Mouse (Mus musculus) left cerebral cortex, adult 2 months (tissue): ENCODE measurements around the gene Spop. TPM values are rescaled to one million over a fixed set of nuclear protein-coding genes. Genes with fewer than 3 reads are reported as not detected.
"Not testable (repeated sequence)": the region's sequence is repeated elsewhere in the genome, so short reads cannot be mapped to it uniquely, and the experiment has no call there.

Experiments used
- DNase-seq, 2 experiments: peaks; one replicate each; pipeline ENCODE4 v3.0.0; 2021 to 2022; ENCODE audit warnings: low spot score in 2 of 2, mixed read lengths in 1 of 2; ENCODE audit errors: extremely low spot score in 1 of 2
- H3K27ac ChIP-seq: fragments of 200-600 bp; 2 replicates; pipeline ENCODE4 v1.8.1; 2022
- H3K4me3 ChIP-seq: fragments of 200-600 bp; 2 replicates; pipeline ENCODE4 v1.8.1; 2022
- CTCF ChIP-seq: fragments of 200-600 bp; IDR thresholded peaks from 2 replicates; pipeline ENCODE4 v1.8.1; 2022; ENCODE audit warnings: antibody characterized with exemption, mild to moderate bottlenecking, moderate library complexity
- intact Hi-C: fragments of 180-260 bp; cut with DNase I; formaldehyde crosslinking; loops from one replicate; pipeline ENCODE4 v1.15.1; 2025
- total RNA-seq, 2 experiments: library from RNA; stranded (reverse); gene quantifications; 2 replicates each; pipeline ENCODE4 v1.2.3; 2021

Spop gene
- total RNA-seq, 2 experiments from 2014 or later, result 178 to 187 TPM

DNA sequence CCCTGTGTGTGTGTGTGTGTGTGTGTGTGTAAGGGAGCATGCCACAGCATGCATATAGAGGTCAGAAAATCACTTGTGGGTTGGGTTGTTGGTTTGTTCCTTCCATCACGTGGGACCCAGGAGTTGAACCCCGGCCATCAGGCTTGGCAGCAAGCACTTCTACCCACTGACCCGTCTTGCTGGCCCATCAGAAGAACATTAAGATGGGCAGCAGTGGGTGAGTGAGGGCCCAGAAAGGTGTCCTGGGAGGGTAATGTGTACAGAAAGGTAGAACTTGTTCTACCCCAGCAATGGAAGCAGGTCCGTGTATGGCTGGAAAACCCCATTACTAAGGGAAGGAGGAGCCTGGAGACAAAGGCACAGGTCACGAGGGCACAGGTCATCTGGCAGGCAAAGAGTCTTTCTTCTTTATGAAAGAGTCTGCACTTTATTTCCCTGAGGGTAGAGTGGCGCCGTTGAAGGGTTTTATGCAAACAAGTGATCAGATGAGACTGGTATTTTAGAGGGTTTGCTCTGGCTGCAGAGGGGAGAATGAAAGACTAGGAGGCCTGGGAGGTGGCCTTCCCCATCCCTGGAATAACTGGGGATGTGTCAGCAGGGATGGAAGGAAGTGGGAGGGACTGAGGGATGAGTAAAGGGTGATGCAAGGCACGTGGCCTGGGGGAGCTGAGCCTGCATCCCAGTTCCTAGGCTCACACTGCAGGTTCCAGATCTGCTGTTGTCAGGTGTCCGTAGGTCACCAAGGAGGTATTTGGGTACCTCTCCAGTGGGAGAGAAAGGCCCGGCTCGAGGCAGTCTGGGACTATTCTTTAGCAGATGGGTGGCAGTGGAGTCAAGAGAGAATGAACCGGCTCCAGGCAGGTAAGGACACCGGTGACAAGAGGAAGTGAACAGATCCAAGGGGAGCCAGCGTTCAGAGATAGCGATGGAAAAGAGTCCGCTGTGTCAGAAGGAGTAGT lies 10.2 kb upstream of the Spop start:
- intact Hi-C loops, result loop anchor here (5.0 kb wide), 1 partner anchor 1439 kb away; no protein-coding TSS in a partner anchor
- DNase-seq, result no peak
- no peak for TF ChIP-seq CTCF
- no peak overlapping the region for H3K4me3 ChIP-seq
- no peak overlapping the region for H3K27ac ChIP-seq

DNA sequence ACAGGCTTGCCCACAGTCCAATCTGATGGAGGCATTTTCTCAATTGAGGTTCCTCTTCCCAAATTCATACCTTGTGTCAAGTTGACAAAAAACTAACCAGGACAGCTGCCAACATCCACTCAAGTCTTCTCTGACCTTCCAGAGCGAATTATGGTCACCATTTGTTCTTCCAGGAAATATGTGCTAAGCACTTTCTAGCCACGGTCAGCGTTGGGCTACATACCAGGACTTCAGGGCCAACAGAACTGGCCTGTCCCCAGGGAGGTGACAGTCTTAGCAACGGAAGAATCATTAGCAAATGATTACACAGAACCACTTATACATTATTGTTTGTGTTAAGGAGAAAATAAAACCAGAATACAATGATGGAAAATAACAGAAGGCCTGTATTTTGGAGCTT lies 8.1 kb upstream of the Spop start:
- H3K27ac ChIP-seq, result no peak overlapping the region
- no peak for DNase-seq
- no peak for TF ChIP-seq CTCF
- no peak overlapping the region for H3K4me3 ChIP-seq
- intact Hi-C loops, result no loop called here

DNA sequence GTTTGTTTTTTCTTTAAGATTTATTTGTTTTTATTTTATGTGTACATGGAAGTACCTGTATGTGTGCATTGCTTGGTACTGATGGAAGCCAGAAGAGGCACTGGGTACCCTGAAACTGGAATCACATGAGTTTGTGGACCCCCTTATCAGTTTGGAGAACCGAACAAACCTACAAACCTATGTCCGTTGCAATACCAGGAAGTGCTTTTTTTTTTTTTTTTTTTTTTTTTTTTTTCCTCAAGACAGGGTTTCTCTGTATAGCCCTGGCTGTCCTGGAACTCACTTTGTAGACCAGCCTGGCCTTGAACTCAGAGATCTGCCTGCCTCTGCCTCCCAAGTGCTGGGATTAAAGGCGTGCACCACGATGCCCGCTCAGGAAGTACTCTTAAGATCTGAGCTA lies 7.5 kb upstream of the Spop start:
- intact Hi-C loops, DNase-seq, H3K27ac ChIP-seq, H3K4me3 ChIP-seq: not testable (repeated sequence)

DNA sequence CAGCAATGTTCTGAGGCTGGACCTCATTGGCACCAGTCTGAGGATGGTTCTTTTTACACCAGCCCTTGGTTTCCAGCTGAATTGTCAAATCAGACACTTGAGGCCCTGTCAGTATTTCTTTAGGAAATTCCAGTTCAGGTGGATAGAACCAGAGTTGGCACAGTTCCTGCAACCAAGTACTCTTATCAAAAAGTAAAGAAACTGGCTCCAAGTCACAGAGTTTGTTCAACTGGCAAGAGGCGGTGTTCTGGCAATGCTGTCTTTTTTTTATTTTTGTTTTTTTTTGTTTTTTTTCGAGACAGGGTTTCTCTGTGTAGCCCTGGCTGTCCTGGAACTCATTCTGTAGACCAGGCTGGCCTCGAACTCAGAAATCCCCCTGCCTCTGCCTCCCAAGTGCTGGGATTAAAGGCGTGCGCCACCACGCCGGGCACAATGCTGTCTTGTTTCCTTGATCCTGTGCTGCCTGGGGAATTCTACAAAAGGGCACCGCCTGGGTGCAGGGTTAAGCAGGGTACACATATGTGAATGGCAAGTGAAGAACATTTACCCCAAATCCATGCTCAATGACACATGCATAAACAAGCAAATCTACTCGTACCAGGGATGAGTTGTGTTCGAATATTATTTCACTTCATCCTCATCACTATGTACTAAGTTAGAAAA lies 4.3 kb upstream of the Spop start:
- Histone ChIP-seq H3K4me3 (no peak overlapping the region), H3K27ac (no peak overlapping the region)
- intact Hi-C loops, result no loop called here
- DNase-seq, result no peak
- TF ChIP-seq CTCF, result no peak

DNA sequence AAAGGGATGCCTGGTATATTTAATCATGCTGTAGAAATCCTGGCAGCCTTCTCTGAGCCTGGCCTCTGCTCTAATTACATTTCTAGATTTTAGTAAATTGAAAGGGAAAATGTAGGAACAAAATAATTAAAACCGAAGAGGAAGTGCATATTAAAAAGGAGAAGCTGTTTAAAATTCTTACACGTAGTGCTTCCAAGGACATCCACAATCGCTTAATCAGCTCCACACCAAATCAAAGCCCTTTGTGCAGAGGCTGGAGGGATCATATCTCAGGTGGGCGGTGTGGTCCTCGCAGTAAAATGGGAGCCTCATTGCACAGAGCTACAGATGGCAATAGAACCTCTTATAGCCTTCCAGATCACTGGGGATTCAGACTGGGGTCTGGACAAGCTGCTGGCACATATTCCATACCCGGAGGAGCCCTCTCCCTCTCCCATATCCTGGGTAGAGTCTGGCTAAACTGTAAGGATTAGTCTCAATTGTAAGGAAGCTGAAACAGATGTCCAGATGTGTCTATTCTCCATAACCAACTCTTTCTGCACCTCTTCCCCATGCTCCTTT lies 2.3 kb upstream of the Spop start:
- TF ChIP-seq CTCF, result no peak
- intact Hi-C loops, result no loop called here
- Histone ChIP-seq H3K27ac (no peak overlapping the region), H3K4me3 (no peak overlapping the region)
- DNase-seq, result no peak

DNA sequence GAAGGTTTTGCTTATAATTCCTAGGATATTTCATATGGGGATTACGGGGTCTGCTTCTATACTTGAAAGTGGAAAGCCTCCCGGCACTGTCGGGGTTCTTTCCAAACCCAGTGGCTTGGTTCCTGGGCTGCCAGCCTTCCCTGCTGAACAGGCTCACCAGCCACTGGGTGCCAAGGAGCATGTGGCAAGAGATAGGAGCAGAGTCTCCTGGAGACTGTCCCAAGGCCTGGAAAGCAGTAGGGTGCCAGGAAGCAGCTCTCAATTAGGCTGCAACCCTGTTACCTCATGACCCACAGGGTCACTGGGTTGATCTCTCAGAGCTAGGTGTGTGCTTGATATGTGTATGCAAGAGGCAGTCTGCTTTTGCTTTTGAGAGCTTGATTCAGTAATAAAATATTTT lies 1.3 kb upstream of the Spop start:
- no peak overlapping the region for H3K27ac ChIP-seq
- intact Hi-C loops, result no loop called here
- TF ChIP-seq CTCF, result no peak
- DNase-seq, result no peak
- no peak overlapping the region for H3K4me3 ChIP-seq

DNA sequence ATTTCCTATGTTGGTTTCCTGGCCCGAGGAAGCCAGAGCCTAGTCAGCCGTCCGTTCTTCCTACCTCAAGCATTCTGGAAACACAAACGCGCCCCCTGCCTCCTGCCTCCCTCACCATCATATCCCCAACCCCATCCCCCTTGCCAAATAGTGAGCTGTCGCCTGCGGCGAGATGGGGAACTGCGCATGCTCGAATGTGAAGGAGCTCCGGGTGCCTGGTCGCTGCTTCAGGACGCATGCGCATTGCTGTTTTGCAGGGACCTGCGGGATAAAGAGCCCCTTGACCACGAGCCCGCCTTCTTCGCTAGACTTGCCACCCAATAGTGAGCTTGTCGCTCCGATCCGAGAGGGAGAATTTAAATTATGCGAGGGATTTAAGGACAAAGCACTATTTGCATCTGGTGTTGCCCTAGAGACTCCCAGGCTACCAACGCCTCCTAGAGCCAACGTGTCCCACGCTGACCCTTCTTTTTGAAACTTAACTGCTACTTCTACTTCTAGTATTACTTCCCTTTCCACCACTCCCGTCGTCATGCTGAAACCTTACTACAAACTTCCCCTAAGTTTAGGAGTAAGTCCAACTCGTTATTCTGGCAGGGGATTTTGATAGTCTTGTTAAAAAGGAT lies 769 bp downstream of the Spop start:
- peak; percentile 57 for TF ChIP-seq CTCF
- intact Hi-C loops, result no loop called here
- peak; percentile 92 for DNase-seq
- H3K4me3 ChIP-seq, result peak overlapping the region; percentile 53
- H3K27ac ChIP-seq, result peak overlapping the region; percentile 96

DNA sequence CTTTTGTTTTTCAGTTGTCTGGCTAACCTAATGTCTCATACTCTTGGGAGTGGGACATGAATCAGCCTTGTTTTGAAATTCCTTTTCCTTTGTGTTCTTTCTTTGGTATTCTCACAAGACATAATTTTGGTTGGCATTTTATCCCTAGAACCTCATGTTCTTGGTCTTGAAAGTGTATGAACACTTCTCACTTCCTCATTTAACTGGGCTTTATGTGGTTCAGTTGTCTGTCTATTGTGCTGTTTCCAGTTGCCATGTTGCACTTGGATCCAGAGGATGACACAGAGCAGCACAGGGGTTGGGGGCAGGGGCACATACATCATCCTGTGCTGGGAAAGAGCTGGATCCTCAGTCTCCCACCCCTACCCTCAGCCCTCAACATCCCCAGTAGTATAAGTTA lies 2.1 kb downstream of the Spop start:
- DNase-seq, result no peak
- no peak for TF ChIP-seq CTCF

DNA sequence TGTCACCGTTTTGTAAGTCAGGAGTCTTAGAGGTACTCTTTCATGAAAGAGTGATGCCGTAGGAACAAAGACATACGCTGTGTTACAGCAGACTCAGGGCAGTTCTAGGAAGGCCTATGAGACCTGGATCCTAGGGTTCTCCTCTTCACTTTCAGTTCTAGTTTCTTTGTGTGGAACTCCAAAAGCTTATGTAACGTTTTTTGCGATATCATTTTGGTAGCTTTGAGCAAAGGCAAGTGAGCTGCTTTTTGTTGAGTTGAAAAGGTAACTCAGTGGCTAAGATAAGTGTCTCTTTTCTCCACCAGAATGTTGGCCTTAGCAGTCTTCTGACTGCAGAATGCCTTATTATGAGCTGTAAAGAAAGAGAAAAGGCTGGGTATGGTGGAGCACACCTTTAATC lies 3.5 kb downstream of the Spop start:
- Histone ChIP-seq H3K27ac (no peak overlapping the region), H3K4me3 (no peak overlapping the region)
- no peak for TF ChIP-seq CTCF
- DNase-seq, result no peak
- intact Hi-C loops, result no loop called here

More for the DNA sequence above, 2.1 kb downstream of the Spop start:
- Histone ChIP-seq H3K4me3 (peak overlapping the region; percentile 53; the same call in 1 of the 2 replicates), H3K27ac (peak overlapping the region; percentile 24; the same call in 1 of the 2 replicates)
- intact Hi-C loops, result no loop called here

DNA sequence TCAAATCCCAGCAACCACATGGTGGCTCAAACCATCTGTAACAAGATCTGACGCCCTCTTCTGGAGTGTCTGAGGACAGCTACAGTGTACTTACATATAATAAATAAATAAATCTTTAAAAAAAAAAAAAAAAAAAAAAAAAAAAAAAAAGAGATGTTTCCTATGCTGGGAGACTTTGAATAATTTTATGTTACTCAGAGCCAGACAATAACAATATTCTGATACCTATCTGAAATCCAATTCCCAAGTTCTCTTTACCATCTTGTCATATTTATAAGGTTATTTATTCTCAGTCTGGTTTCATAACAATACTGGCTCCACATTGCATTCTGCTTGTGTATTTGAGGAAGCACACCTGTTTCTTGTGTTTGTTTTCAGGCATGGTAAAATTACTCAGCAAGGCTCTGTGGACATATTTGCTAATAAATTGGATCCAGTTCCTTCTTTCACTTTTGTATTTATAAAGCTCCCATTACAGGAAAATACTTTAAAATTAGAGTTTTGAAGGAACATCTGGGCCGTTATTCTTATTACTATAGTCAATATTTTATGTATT lies 7.1 kb downstream of the Spop start:
- H3K4me3 ChIP-seq, result no peak overlapping the region
- no peak for TF ChIP-seq CTCF
- intact Hi-C loops, result no loop called here
- no peak for DNase-seq
- H3K27ac ChIP-seq, result no peak overlapping the region

DNA sequence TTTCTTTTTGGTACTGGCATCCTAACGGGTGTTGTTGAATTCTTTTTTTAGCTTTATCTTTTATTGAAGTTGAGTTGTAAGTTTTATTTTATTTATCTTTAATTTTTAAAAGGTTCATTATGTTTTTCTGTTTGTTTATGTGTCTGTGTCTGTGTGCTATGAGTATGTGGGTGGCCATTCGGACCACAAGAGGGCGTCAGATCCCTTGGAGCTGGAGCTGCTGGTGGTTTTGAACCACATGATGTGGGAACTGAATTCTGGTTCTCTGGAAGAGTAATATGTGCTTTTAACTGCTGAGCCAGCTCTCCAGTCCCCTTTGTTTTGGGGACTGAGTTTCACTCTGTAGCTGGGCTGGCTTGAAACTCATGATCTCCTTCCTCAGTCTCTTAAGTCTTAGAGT lies 9.6 kb downstream of the Spop start:
- Histone ChIP-seq H3K27ac (no peak overlapping the region), H3K4me3 (no peak overlapping the region)
- TF ChIP-seq CTCF, result peak; percentile 29
- DNase-seq, result no peak
- intact Hi-C loops, result no loop called here
